Mouse (Mus musculus) adipocyte (in vitro differentiated cells): ENCODE measurements at regions not wholly inside any gene's neighbourhood (a gene's known extent, or its start where the extent isn't known, plus 50 kb on each side); places are given as distances from the start of the nearest gene placed in this dataset.

Source experiments
- DNase-seq: peaks from one replicate; pipeline ENCODE4 v3.0.0-alpha.2; 2016; ENCODE audit warnings: low spot score

GRCm38 (mm10) chr4:10141238-10141934 lies 732.9 kb upstream of the 2610301B20Rik start:
- no peak for DNase-seq

- DNase-seq, result peak; percentile 26
These were observed 724.4 kb upstream of the 2610301B20Rik start for GRCm38 (mm10) chr4:10149911-10150310.

GRCm38 (mm10) chr4:10150501-10150900 lies 723.8 kb upstream of the 2610301B20Rik start:
- DNase-seq, result peak; percentile 67

GRCm38 (mm10) chr4:10155705-10156390 lies 718.5 kb upstream of the 2610301B20Rik start:
- DNase-seq, result no peak

GRCm38 (mm10) chr4:10189896-10190295 lies 684.4 kb upstream of the 2610301B20Rik start:
- DNase-seq, result no peak

GRCm38 (mm10) chr4:10197245-10197943 lies 676.9 kb upstream of the 2610301B20Rik start:
- no peak for DNase-seq

- no peak for DNase-seq
These were observed 672.5 kb upstream of the 2610301B20Rik start for GRCm38 (mm10) chr4:10201835-10202234.

GRCm38 (mm10) chr4:10204224-10204623 lies 670.1 kb upstream of the 2610301B20Rik start:
- DNase-seq, result no peak

GRCm38 (mm10) chr4:10209324-10209923 lies 664.9 kb upstream of the 2610301B20Rik start:
- DNase-seq, result no peak

GRCm38 (mm10) chr4:10211303-10211702 lies 663.0 kb upstream of the 2610301B20Rik start:
- DNase-seq, result no peak

GRCm38 (mm10) chr4:10235324-10235723 lies 639.0 kb upstream of the 2610301B20Rik start:
- no peak for DNase-seq

GRCm38 (mm10) chr4:10242117-10242516 lies 632.2 kb upstream of the 2610301B20Rik start:
- no peak for DNase-seq

GRCm38 (mm10) chr4:10242909-10243308 lies 631.4 kb upstream of the 2610301B20Rik start:
- no peak for DNase-seq

GRCm38 (mm10) chr4:10254029-10254690 lies 620.1 kb upstream of the 2610301B20Rik start:
- DNase-seq, result no peak

- DNase-seq, result no peak
These were observed 616.8 kb upstream of the 2610301B20Rik start for GRCm38 (mm10) chr4:10257537-10257936.

GRCm38 (mm10) chr4:10260351-10260750 lies 613.9 kb upstream of the 2610301B20Rik start:
- DNase-seq, result no peak

GRCm38 (mm10) chr4:10265942-10266341 lies 608.4 kb upstream of the 2610301B20Rik start:
- DNase-seq, result no peak

GRCm38 (mm10) chr4:10285562-10285961 lies 588.7 kb upstream of the 2610301B20Rik start:
- no peak for DNase-seq

GRCm38 (mm10) chr4:10290326-10290725 lies 584.0 kb upstream of the 2610301B20Rik start:
- no peak for DNase-seq

GRCm38 (mm10) chr4:10295012-10295530 lies 579.2 kb upstream of the 2610301B20Rik start:
- DNase-seq, result no peak

- DNase-seq, result no peak
These were observed 578.1 kb upstream of the 2610301B20Rik start for GRCm38 (mm10) chr4:10296220-10296619.

- no peak for DNase-seq
These were observed 562.4 kb upstream of the 2610301B20Rik start for GRCm38 (mm10) chr4:10311886-10312285.
